Mouse (Mus musculus) c-Kit-positive CD71-positive TER-119-positive erythroid progenitor cells, embryonic 14.5 days (primary cell): ENCODE data around the gene Cd151.
A peak's percentile ranks its signal among the peaks of the same experiment; 100 is the strongest.
"Not testable (repeated sequence)": the region's sequence is repeated elsewhere in the genome, so short reads cannot be mapped to it uniquely, and the experiment has no call there.

Experiments used
- DNase-seq: peaks from one replicate; pipeline ENCODE4 v3.0.0-alpha.2; 2013; ENCODE audit warnings: low spot score

The Cd151 gene

DNA sequence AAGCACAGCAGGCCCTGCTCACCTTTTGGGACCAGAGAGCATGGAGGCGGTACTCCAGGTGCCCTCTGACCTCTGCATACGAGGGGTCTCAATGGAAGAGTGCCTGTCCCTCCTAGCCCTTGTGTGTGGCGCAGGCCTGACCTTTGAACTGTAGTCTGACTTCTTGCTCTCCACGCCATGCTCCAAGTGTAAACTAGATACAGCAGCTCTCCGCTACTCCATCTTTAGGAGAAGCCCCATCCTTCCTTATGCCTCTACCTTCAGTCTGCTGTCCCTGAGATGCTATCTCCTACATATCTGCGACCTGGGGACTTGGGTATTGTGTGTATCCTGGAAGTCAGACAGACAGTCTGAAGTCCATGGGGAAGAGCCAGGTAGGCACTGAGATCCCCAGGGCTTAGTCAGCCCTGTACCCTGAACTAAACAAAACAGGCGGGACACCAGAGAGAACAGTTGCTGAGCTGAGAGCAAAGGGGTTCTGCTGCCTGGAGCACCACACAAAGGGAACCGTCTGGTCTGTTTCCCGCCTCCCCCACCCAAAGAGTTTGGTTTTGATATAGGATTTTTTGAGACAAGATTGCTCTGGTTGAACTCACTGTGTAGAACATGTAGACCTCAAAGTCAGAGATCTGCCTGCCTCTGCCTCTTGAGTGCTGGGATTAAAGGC, 31.2 kb upstream of the Cd151 start:
- no peak for DNase-seq

GRCm38 (mm10) chr7:141436523-141436892, 30.7 kb upstream of the Cd151 start:
- no peak for DNase-seq

- peak; percentile 75 for DNase-seq
Measured at GRCm38 (mm10) chr7:141437178-141438120, 29.7 kb upstream of the Cd151 start, which contains the start of gene Slc25a22. Gene Slc25a22 (minus strand): TSS chr7:141437892.

DNA sequence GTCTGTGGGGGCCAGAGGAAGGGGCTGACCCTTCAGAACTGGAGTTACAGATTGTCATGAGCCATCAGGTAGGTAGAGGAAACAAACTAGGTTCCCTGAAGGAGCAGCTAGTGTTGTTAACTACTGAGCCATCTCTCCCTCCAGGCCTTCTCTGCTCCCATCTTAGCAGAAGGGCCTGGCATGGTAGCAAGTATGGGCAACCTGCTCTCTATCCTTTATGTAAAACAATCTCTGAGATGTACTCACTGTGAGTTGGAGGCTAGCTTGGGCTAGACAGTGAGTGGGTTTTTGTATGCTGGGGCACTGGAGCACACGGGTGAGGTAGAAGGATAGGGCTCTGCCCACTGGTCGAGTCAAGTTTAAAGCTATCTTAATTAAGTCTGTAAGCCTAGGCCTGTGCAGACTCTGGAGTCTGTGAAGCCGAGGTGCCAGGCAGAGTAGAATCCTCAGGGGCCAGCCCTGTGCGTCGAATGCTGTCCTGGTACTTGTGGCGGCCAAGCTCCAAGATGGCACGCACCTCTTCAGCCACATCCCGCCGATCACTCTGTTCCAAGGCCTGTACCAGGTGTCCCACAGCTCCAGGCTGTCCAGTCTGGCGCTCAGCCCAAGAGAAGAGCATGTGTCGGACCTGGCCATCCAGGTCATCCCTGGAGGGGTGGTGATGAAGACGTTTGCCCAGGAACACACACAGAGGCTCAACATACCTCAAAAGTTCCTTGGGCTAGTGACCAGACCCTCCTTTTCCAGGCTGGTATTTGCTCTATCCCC, 28.8 kb upstream of the Cd151 start:
- DNase-seq, result no peak

DNA sequence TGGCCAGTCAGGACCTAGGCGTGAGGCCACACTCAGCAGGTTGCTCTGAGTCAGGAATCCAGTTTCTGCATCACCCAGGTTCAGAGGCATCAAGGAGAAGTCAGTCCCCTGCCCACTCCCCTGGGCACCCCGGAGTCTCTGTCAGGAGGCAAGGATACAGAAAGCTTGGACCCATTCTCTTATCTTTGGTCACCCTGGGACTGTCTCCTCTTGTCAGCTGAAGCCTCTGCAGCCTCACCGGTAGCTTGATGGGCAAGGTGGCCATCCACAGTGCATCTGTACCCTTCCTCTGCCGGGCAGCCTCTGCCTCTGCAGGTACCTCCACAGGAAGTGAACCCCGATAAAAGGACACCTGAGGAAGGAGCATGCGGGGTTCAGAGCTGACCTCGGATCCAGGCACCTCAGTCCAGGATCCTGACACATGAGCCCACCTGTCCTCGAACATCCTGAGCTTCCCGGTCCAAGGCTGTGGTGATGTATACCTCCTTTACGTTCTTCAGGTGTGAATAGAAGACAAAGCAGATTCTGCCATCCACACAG, 28.0 kb upstream of the Cd151 start:
- DNase-seq, result no peak

GRCm38 (mm10) chr7:141439811-141440210, 27.4 kb upstream of the Cd151 start:
- no peak for DNase-seq

- no peak for DNase-seq
Measured at GRCm38 (mm10) chr7:141440613-141441012, 26.6 kb upstream of the Cd151 start.

DNA sequence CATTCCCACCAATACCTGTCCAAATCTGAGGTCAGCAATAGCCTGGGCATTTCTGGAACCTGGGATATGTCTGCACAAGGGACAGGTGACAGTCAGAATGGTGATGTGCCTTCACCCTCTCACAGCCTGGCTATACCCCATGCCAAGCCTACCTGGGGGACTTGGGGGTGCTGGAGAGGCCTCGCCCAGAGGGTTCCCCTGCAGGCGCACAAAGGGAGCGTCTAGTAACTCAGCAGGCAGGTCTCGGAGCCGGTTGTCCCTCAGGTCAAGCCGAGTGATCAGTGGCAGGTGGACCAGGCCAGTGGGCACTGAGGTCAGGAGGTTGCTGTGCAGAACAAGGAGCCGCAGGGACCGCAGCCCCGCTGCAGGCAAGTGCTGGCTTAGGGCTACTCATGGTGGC, 25.7 kb upstream of the Cd151 start:
- no peak for DNase-seq

DNA sequence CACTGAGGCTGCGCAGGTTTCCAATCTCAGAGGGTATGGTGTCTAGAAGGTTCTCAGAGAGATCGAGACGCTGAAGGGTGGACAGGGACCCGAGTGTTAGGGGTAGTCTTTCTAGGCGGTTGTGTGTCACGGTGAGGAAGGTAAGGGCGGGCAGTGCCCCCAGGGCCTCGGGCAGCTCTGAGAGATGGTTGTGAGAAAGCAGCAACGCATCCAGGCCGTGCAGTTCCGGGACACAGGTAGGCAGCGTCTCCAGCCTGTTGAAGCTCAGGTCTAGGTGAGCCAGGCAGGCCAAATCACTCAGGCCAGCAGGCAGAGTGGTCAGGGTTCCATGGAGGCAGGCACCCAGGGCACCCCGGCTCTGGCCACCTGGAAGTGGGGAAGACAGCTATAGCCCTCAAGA, 25.0 kb upstream of the Cd151 start:
- DNase-seq, result no peak

GRCm38 (mm10) chr7:141443081-141443821, 23.9 kb upstream of the Cd151 start:
- peak; percentile 64 for DNase-seq

GRCm38 (mm10) chr7:141443828-141444237, 23.4 kb upstream of the Cd151 start, which contains the start of gene Pidd1:
Gene Pidd1 (minus strand): TSS chr7:141444025.
- DNase-seq, result peak; percentile 80

GRCm38 (mm10) chr7:141446374-141446773, 20.8 kb upstream of the Cd151 start:
- DNase-seq, result not testable (repeated sequence)

DNA sequence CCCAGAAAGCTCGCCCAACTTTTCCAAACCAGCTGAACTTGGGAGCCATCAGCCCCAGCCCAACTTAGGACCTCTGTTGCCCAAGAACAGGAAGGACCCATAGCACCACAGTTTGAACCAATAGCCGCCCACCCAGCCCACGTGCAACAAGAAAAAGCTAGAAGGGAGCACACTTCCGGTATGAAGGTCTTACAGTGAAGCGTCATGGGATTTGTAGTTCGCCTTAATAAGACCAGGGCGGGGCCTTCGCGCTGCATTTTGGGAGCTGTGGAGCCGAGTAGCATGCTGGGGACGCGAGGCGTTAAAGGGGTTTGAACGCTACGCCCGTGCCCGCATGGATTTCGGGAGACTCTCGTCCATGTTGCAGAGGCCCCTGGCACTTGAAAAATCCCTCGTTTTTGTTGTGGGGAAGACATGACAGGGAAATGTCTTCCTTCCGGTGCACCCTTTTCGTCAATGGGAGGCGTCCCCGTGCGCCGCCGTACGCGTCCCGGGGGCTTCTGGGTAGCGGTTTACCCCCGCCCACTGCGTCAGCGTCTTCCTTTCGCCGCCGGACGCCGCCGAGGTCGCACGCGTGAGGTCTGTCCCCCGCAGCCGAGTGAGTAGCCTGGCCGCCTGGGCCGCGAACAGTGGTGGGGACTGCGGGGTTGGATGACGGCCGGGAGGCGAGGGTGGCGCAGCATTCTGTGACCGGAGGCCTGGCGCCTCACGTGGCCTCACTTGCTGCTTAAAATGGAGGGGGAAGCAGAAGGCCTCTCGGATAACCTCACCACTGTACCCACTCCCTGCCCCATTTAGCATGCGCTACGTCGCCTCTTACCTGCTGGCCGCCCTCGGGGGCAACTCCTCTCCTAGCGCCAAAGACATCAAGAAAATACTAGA, 19.8 kb upstream of the Cd151 start, which contains the start of gene Rplp2:
Gene Rplp2 (plus strand): TSS at position 261 of the 882 bp plus-strand sequence.
- peak; percentile 90 for DNase-seq

GRCm38 (mm10) chr7:141451928-141452327, 15.3 kb upstream of the Cd151 start:
- no peak for DNase-seq

- DNase-seq, result no peak
Measured at GRCm38 (mm10) chr7:141453636-141454035, 13.6 kb upstream of the Cd151 start.

GRCm38 (mm10) chr7:141454967-141455551, 12.1 kb upstream of the Cd151 start, which contains the start of gene Pnpla2:
Gene Pnpla2 (plus strand): TSS chr7:141455198.
- peak; percentile 90 for DNase-seq

GRCm38 (mm10) chr7:141455610-141456314, 11.4 kb upstream of the Cd151 start:
- no peak for DNase-seq

GRCm38 (mm10) chr7:141456739-141457138, 10.5 kb upstream of the Cd151 start:
- DNase-seq, result no peak

DNA sequence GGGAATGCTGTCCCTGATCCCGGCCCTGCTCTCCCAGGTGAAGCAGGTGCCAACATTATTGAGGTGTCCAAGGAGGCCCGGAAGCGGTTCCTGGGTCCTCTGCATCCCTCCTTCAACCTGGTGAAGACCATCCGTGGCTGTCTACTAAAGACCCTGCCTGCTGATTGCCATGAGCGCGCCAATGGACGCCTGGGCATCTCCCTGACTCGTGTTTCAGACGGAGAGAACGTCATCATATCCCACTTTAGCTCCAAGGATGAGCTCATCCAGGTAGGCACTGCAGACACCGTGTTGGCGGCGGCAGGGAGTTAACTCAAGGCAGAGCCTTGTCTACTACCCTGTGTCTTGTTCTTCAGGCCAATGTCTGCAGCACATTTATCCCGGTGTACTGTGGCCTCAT, 10.0 kb upstream of the Cd151 start:
- no peak for DNase-seq
